Mouse (Mus musculus) embryonic facial prominence, embryonic 12.5 days (tissue): ENCODE measurements around the gene Gm3646. TPM values are rescaled to one million over a fixed set of nuclear protein-coding genes. Genes with fewer than 3 reads are reported as not detected.

ENCODE experiments used
- ATAC-seq: fragments of 200-750 bp; cut with Nextera tagmentation; 2 replicates; pipeline ENCODE4 v1.8.0; 2017; ENCODE audit not compliant: insufficient number of reproducible peaks, insufficient read depth, low FRiP score, low TSS enrichment
- H3K27ac ChIP-seq: fragments of 300-500 bp; sonication (generic); 2 replicates; pipeline ENCODE4 v1.5.1; 2016; ENCODE audit warnings: mild to moderate bottlenecking
- H3K27me3 ChIP-seq: fragments of 300-500 bp; sonication (generic); 2 replicates; pipeline ENCODE4 v1.6.1; 2016; ENCODE audit warnings: mild to moderate bottlenecking, moderate library complexity
- H3K36me3 ChIP-seq: fragments of 300-500 bp; sonication (generic); 2 replicates; pipeline ENCODE4 v1.6.1; 2016; ENCODE audit warnings: mild to moderate bottlenecking
- H3K4me1 ChIP-seq: fragments of 300-500 bp; sonication (generic); 2 replicates; pipeline ENCODE4 v1.6.1; 2016
- H3K4me2 ChIP-seq: fragments of 300-500 bp; sonication (generic); replicated peaks from 2 replicates; pipeline ENCODE4 v1.6.1; 2016; ENCODE audit warnings: mild to moderate bottlenecking, moderate library complexity
- H3K4me3 ChIP-seq: fragments of 300-500 bp; sonication (generic); 2 replicates; pipeline ENCODE4 v1.5.1; 2016; ENCODE audit warnings: mild to moderate bottlenecking
- H3K9ac ChIP-seq: fragments of 300-500 bp; sonication (generic); 2 replicates; pipeline ENCODE4 v1.6.1; 2016; ENCODE audit warnings: mild to moderate bottlenecking, moderate library complexity
- H3K9me3 ChIP-seq: fragments of 300-500 bp; sonication (generic); 2 replicates; pipeline ENCODE4 v1.6.1; 2016; ENCODE audit warnings: mild to moderate bottlenecking, moderate library complexity
- WGBS: fragments of 180-500 bp; shearing (Covaris S2); methylation state at CpG from one replicate; pipeline ENCODE4 v1.1.7; 2016; 5-methylcytosine and 5-hydroxymethylcytosine counted together
- polyA plus RNA-seq: library from polyadenylated mRNA; unstranded; fragments of >200 nt; fragmentation: Nextera tagmentation; extraction: Ambion mirVana; gene quantifications from 2 replicates; pipeline ENCODE4 v1.2.1, GENCODE M21; 2016

Gm3646 gene
- polyA plus RNA-seq, result not detected in 2 replicates

GRCm38 (mm10) chr1:39805243-39805979, at the start of gene Gm3646:
Gene Gm3646 (minus strand): TSS chr1:39805332.
- H3K4me2 ChIP-seq, result no peak within 1 kb of the TSS
- H3K9me3 ChIP-seq, result no peaks in the 10 kb centered on the region
- no peaks in the 10 kb centered on the region for H3K27me3 ChIP-seq
- no peak for ATAC-seq
- no peaks in the 10 kb centered on the region for H3K36me3 ChIP-seq
- 81% methylated on average over 4 of the region's 4 CpGs for WGBS
- H3K9ac ChIP-seq, result no peak within 1 kb of the TSS
- H3K4me1 ChIP-seq, result peaks cover 4% of the 10 kb centered on the region; the same call in 1 of the 2 replicates
- no peak within 1 kb of the TSS for H3K4me3 ChIP-seq
- no peak within 1 kb of the TSS for H3K27ac ChIP-seq

- H3K4me3 ChIP-seq, result no peak overlapping the region
Observed at GRCm38 (mm10) chr1:39847066-39847465, 41.9 kb upstream of the Gm3646 start.

GRCm38 (mm10) chr1:39846031-39846550, 41.0 kb upstream of the Gm3646 start:
- Histone ChIP-seq H3K4me2 (no peak overlapping the region), H3K27me3 (no peaks in the 10 kb centered on the region), H3K36me3 (no peaks in the 10 kb centered on the region), H3K9me3 (no peaks in the 10 kb centered on the region), H3K9ac (no peak overlapping the region), H3K4me3 (no peak overlapping the region), H3K27ac (peak overlapping the region; percentile 46; the same call in 1 of the 2 replicates), H3K4me1 (no peaks in the 10 kb centered on the region)
- no peak for ATAC-seq
- 59% methylated on average over 4 of the region's 4 CpGs for WGBS

More at GRCm38 (mm10) chr1:39847066-39847465, 41.9 kb upstream of the Gm3646 start:
- no peak overlapping the region for H3K27ac ChIP-seq
- no peaks in the 10 kb centered on the region for H3K9me3 ChIP-seq
- H3K27me3 ChIP-seq, result no peaks in the 10 kb centered on the region
- whole genome bisulfite sequencing, result 71% methylated on average over 7 of the region's 7 CpGs
- H3K36me3 ChIP-seq, result no peaks in the 10 kb centered on the region
- no peak for ATAC-seq
- H3K4me2 ChIP-seq, result no peak overlapping the region
- H3K9ac ChIP-seq, result no peak overlapping the region
- no peaks in the 10 kb centered on the region for H3K4me1 ChIP-seq

GRCm38 (mm10) chr1:39843328-39843727, 38.2 kb upstream of the Gm3646 start:
- Histone ChIP-seq H3K36me3 (no peaks in the 10 kb centered on the region), H3K4me3 (no peak overlapping the region), H3K4me1 (peaks cover 7% of the 10 kb centered on the region; the same call in 1 of the 2 replicates), H3K27me3 (no peaks in the 10 kb centered on the region), H3K9me3 (no peaks in the 10 kb centered on the region), H3K9ac (no peak overlapping the region), H3K4me2 (no peak overlapping the region), H3K27ac (no peak overlapping the region)
- ATAC-seq, result no peak
- 87% methylated on average over 5 of the region's 5 CpGs for WGBS

GRCm38 (mm10) chr1:39842218-39843007, 37.3 kb upstream of the Gm3646 start:
- 90% methylated on average over 14 of the region's 14 CpGs for WGBS
- Histone ChIP-seq H3K4me3 (no peak overlapping the region), H3K27me3 (no peaks in the 10 kb centered on the region), H3K9ac (no peak overlapping the region), H3K4me2 (no peak overlapping the region), H3K27ac (no peak overlapping the region), H3K4me1 (peaks cover 7% of the 10 kb centered on the region; the same call in 1 of the 2 replicates), H3K36me3 (no peaks in the 10 kb centered on the region), H3K9me3 (no peaks in the 10 kb centered on the region)
- no peak for ATAC-seq

GRCm38 (mm10) chr1:39840856-39841255, 35.7 kb upstream of the Gm3646 start:
- Histone ChIP-seq H3K27me3 (no peaks in the 10 kb centered on the region), H3K27ac (no peak overlapping the region), H3K9ac (no peak overlapping the region), H3K4me1 (peaks cover 7% of the 10 kb centered on the region; the same call in 1 of the 2 replicates), H3K9me3 (no peaks in the 10 kb centered on the region), H3K4me2 (no peak overlapping the region), H3K36me3 (no peaks in the 10 kb centered on the region), H3K4me3 (no peak overlapping the region)
- no peak for ATAC-seq
- WGBS, result 72% methylated on average over 4 of the region's 4 CpGs

GRCm38 (mm10) chr1:39839838-39840237, 34.7 kb upstream of the Gm3646 start:
- Histone ChIP-seq H3K27me3 (no peaks in the 10 kb centered on the region), H3K9me3 (no peaks in the 10 kb centered on the region), H3K4me3 (no peak overlapping the region), H3K4me1 (peaks cover 7% of the 10 kb centered on the region; the same call in 1 of the 2 replicates), H3K36me3 (no peaks in the 10 kb centered on the region), H3K4me2 (no peak overlapping the region), H3K27ac (no peak overlapping the region), H3K9ac (no peak overlapping the region)
- 62% methylated on average over 8 of the region's 8 CpGs for WGBS
- no peak for ATAC-seq

- 51% methylated on average over 10 of the region's 10 CpGs for WGBS
- H3K4me3 ChIP-seq, result no peak overlapping the region
- H3K4me2 ChIP-seq, result no peak overlapping the region
- peaks cover 7% of the 10 kb centered on the region; the same call in 1 of the 2 replicates for H3K4me1 ChIP-seq
- H3K36me3 ChIP-seq, result no peaks in the 10 kb centered on the region
- 0 out of 2 replicates have a peak, but pooled peaks cover 2% of the 10 kb centered on the region for H3K9me3 ChIP-seq
- no peak overlapping the region for H3K9ac ChIP-seq
- no peak overlapping the region; the same call in 1 of the 2 replicates for H3K27ac ChIP-seq
- no peak for ATAC-seq
- no peaks in the 10 kb centered on the region for H3K27me3 ChIP-seq
Observed at GRCm38 (mm10) chr1:39839217-39839616, 34.1 kb upstream of the Gm3646 start.

GRCm38 (mm10) chr1:39838487-39839169, 33.5 kb upstream of the Gm3646 start:
- Histone ChIP-seq H3K36me3 (no peaks in the 10 kb centered on the region), H3K4me1 (peaks cover 7% of the 10 kb centered on the region; the same call in 1 of the 2 replicates), H3K9me3 (0 out of 2 replicates have a peak, but pooled peaks cover 4% of the 10 kb centered on the region), H3K27me3 (no peaks in the 10 kb centered on the region), H3K4me3 (no peak overlapping the region), H3K9ac (no peak overlapping the region), H3K27ac (no peak overlapping the region), H3K4me2 (no peak overlapping the region)
- 65% methylated on average over 12 of the region's 12 CpGs for WGBS
- peak; percentile 75; the same call in 1 of the 2 replicates for ATAC-seq

GRCm38 (mm10) chr1:39831594-39832039, 26.5 kb upstream of the Gm3646 start:
- Histone ChIP-seq H3K27me3 (no peaks in the 10 kb centered on the region), H3K9ac (no peak overlapping the region), H3K36me3 (no peaks in the 10 kb centered on the region), H3K27ac (no peak overlapping the region), H3K9me3 (0 out of 2 replicates have a peak, but pooled peaks cover 4% of the 10 kb centered on the region), H3K4me2 (no peak overlapping the region), H3K4me1 (peaks cover 15% of the 10 kb centered on the region), H3K4me3 (no peak overlapping the region)
- no peak for ATAC-seq
- 62% methylated on average over 4 of the region's 4 CpGs for WGBS
